Mouse (Mus musculus): ENCODE results near the gene Slc25a4. TPM values are rescaled to one million over a fixed set of nuclear protein-coding genes. Genes with fewer than 3 reads are reported as not detected.

Gene Slc25a4
- polyA plus RNA-seq, 1 experiment from 2014 or later, result 274 TPM

GRCm38 (mm10) chr8:46206107-46206506 lies 5.0 kb downstream of the Slc25a4 start:
- DNase-seq (ENCODE audit: low spot score), result no peak

- no peak for DNase-seq (ENCODE audit: low spot score)
Measured at GRCm38 (mm10) chr8:46204974-46205640, 6.0 kb downstream of the Slc25a4 start.

- no peak for DNase-seq (ENCODE audit: low spot score)
Measured at GRCm38 (mm10) chr8:46204301-46204700, 6.8 kb downstream of the Slc25a4 start.

GRCm38 (mm10) chr8:46202350-46202749 lies 8.7 kb downstream of the Slc25a4 start:
- peak; percentile 38 for DNase-seq (ENCODE audit: low spot score)

- DNase-seq (ENCODE audit: low spot score), result no peak
Measured at GRCm38 (mm10) chr8:46197673-46198072, 13.4 kb downstream of the Slc25a4 start.

- no peak for DNase-seq (ENCODE audit: low spot score)
Measured at GRCm38 (mm10) chr8:46196877-46197276, 14.2 kb downstream of the Slc25a4 start.

- no peak for DNase-seq (ENCODE audit: low spot score)
Measured at GRCm38 (mm10) chr8:46193100-46193499, 18.0 kb downstream of the Slc25a4 start.

- DNase-seq (ENCODE audit: low spot score), result peak; percentile 46
Measured at GRCm38 (mm10) chr8:46185361-46185760, 25.7 kb downstream of the Slc25a4 start.

GRCm38 (mm10) chr8:46180136-46180535 lies 30.9 kb downstream of the Slc25a4 start:
- DNase-seq (ENCODE audit: low spot score), result no peak

- DNase-seq (ENCODE audit: low spot score), result no peak
Measured at GRCm38 (mm10) chr8:46173651-46174050, 37.4 kb downstream of the Slc25a4 start.

GRCm38 (mm10) chr8:46163870-46164190 lies 47.3 kb downstream of the Slc25a4 start:
- DNase-seq (ENCODE audit: low spot score), result no peak

- DNase-seq (ENCODE audit: low spot score), result peak; percentile 97
Measured at GRCm38 (mm10) chr8:46162953-46163869, 47.9 kb downstream of the Slc25a4 start.

Small RNAs within 50 kb of the gene (microRNA-seq; reads per million reads assigned to microRNA genes)
- not detected for gene Gm23812 (ENCODE audit: borderline number of aligned reads)

Other genes with a start within 250 kb of the Slc25a4 start
- gene 1700029J07Rik, start 236.0 kb downstream of the Slc25a4 start, polyA plus RNA-seq (2015; fragmentation: Nextera tagmentation; extraction: Ambion mirVana), result 1.3 and 1.5 TPM in 2 replicates
- 53.6 and 53.9 TPM in 2 replicates for gene Ufsp2, start 235.8 kb downstream of the Slc25a4 start, polyA plus RNA-seq (2015; fragmentation: Nextera tagmentation; extraction: Ambion mirVana)
- gene Lrp2bp, start 212.0 kb downstream of the Slc25a4 start, polyA plus RNA-seq (2015; fragmentation: Nextera tagmentation; extraction: Ambion mirVana), result 0.13 and 0.20 TPM in 2 replicates
- gene Ankrd37, start 205.6 kb downstream of the Slc25a4 start, polyA plus RNA-seq (2015; fragmentation: Nextera tagmentation; extraction: Ambion mirVana), result 14.5 and 16.1 TPM in 2 replicates
- 36.7 and 39.0 TPM in 2 replicates for gene Cfap97, start 59.5 kb downstream of the Slc25a4 start, polyA plus RNA-seq (2015; fragmentation: Nextera tagmentation; extraction: Ambion mirVana)
- gene Snx25, start 59.1 kb downstream of the Slc25a4 start, polyA plus RNA-seq (2015; fragmentation: Nextera tagmentation; extraction: Ambion mirVana), result 10.7 and 13.3 TPM in 2 replicates
- gene Helt, start 83.4 kb upstream of the Slc25a4 start, polyA plus RNA-seq (2015; fragmentation: Nextera tagmentation; extraction: Ambion mirVana), result 0.23 TPM in 1 of 2 replicates, not detected in the other